Mouse (Mus musculus) kidney, embryonic 15.5 days (tissue): ENCODE measurements around the gene Dffb. TPM values are rescaled to one million over a fixed set of nuclear protein-coding genes. Genes with fewer than 3 reads are reported as not detected.
"Not testable (repeated sequence)": the region's sequence is repeated elsewhere in the genome, so short reads cannot be mapped to it uniquely, and the experiment has no call there.

Source experiments
- ATAC-seq: fragments of 200-750 bp; cut with Nextera tagmentation; replicated peaks from 2 replicates; pipeline ENCODE4 v1.8.0; 2017; ENCODE audit warnings: moderate TSS enrichment; ENCODE audit not compliant: low FRiP score
- H3K27ac ChIP-seq: fragments of 300-500 bp; sonication (generic); 2 replicates; pipeline ENCODE4 v1.5.1; 2015; ENCODE audit warnings: mild to moderate bottlenecking, inconsistent platforms
- H3K27me3 ChIP-seq: fragments of 300-500 bp; sonication (generic); 2 replicates; pipeline ENCODE4 v1.6.1; 2015; ENCODE audit warnings: inconsistent platforms
- H3K36me3 ChIP-seq: fragments of 300-500 bp; sonication (generic); 2 replicates; pipeline ENCODE4 v1.6.1; 2015; ENCODE audit warnings: inconsistent platforms
- H3K4me1 ChIP-seq: fragments of 300-500 bp; sonication (generic); 2 replicates; pipeline ENCODE4 v1.6.1; 2015; ENCODE audit warnings: inconsistent platforms
- H3K4me2 ChIP-seq: fragments of 300-500 bp; sonication (generic); 2 replicates; pipeline ENCODE4 v1.6.1; 2015; ENCODE audit warnings: moderate library complexity, mild to moderate bottlenecking, inconsistent platforms
- H3K4me3 ChIP-seq: fragments of 300-500 bp; sonication (generic); replicated peaks from 2 replicates; pipeline ENCODE4 v1.5.1; 2015; ENCODE audit warnings: mild to moderate bottlenecking, inconsistent platforms
- H3K9ac ChIP-seq: fragments of 300-500 bp; sonication (generic); 2 replicates; pipeline ENCODE4 v1.6.1; 2015; ENCODE audit warnings: mild to moderate bottlenecking, inconsistent platforms
- H3K9me3 ChIP-seq: fragments of 300-500 bp; sonication (generic); replicated peaks from 2 replicates; pipeline ENCODE4 v1.6.1; 2016; ENCODE audit warnings: inconsistent platforms
- WGBS: fragments of 180-500 bp; shearing (Covaris S2); methylation state at CpG from one replicate; pipeline ENCODE4 v1.1.7; 2015; ENCODE audit warnings: mixed read lengths; 5-methylcytosine and 5-hydroxymethylcytosine counted together
- polyA plus RNA-seq: library from polyadenylated mRNA; unstranded; fragments of >200 nt; fragmentation: Nextera tagmentation; extraction: Ambion mirVana; gene quantifications from 2 replicates; pipeline ENCODE4 v1.2.1, GENCODE M21; 2015

The Dffb gene
- polyA plus RNA-seq, 1 experiment from 2014 or later: 13.8 TPM

DNA sequence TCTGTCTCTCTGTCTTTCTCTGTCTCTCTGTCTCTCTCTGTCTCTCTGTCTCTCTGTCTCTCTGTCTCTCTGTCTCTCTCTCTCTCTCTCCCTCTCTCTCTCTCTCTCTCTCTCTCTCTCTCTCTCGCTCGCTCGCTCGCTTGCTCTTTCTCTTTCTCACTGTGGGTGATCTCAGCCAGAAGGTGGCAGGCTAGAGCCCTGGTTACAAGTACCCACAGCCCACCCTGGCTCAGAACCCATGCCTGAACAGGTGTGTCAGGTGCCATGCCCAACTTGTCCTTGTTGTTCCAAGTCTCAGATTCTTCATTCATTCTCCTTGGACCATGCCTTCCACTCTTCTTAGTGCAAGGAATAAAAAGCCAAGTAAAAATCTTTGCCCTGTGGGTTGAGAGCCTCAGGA is 52.8 kb downstream of the Dffb start:
- ATAC-seq, H3K4me2 ChIP-seq, H3K27ac ChIP-seq, H3K9ac ChIP-seq, H3K4me3 ChIP-seq, H3K27me3 ChIP-seq, H3K4me1 ChIP-seq, H3K9me3 ChIP-seq, H3K36me3 ChIP-seq: not testable (repeated sequence)
- 44% methylated on average over 4 of the region's 4 CpGs for WGBS

DNA sequence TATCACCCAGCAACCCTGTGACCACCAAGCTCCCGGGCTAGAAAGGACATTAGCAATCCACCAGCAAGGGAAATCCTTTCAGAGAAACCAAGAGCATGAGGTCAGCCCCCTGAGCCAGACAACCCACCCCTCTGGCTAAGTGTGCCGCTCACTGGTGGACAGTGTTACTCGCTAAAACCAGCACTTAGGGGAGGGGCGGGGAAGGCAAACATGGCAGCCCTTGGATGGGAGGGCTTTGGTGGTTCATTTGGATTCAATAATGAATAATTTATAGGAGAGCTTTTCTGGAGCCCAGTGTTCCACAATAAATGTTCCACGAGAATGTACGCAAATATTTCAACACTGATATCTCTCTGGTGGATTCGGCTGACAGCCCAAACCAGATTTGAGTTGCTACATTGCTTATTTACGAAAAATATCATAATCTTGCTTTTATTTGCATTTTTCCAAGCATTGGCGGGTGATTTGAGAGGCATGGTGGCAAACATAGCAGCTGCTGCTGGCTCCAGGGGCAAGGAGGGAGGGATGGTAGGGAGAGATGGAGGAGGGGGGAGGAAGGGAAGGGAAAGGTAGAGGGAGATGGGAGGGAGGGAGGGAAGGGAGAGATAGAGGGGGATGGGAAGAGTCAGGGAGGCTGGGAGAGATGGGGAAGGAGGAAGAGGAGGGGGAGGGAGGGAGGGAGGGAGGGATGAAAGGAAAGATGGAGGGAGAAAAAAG is 54.3 kb downstream of the Dffb start:
- Histone ChIP-seq H3K9me3 (no peaks in the 10 kb centered on the region), H3K27me3 (no peaks in the 10 kb centered on the region), H3K4me2 (no peak overlapping the region), H3K36me3 (no peaks in the 10 kb centered on the region), H3K27ac (no peak overlapping the region), H3K4me3 (no peak overlapping the region), H3K9ac (no peak overlapping the region), H3K4me1 (no peaks in the 10 kb centered on the region)
- WGBS: 69% methylated on average over 9 of the region's 9 CpGs
- ATAC-seq: no peak

GRCm38 (mm10) chr4:153917773-153918500 is 57.0 kb downstream of the Dffb start:
- no peak for ATAC-seq
- no peak overlapping the region for H3K4me3 ChIP-seq
- 61% methylated on average over 8 of the region's 8 CpGs for WGBS
- no peaks in the 10 kb centered on the region for H3K9me3 ChIP-seq
- H3K36me3 ChIP-seq: no peaks in the 10 kb centered on the region
- H3K9ac ChIP-seq: no peak overlapping the region
- H3K27me3 ChIP-seq: no peaks in the 10 kb centered on the region
- H3K27ac ChIP-seq: no peak overlapping the region
- H3K4me2 ChIP-seq: no peak overlapping the region
- H3K4me1 ChIP-seq: no peaks in the 10 kb centered on the region

Other genes starting within 250 kb of the Dffb start
- gene A430005L14Rik, start 17.9 kb downstream of the Dffb start, polyA plus RNA-seq: 88.3 and 98.0 TPM in 2 replicates
- 15.8 and 16.7 TPM in 2 replicates for gene Cep104, start 68 bp upstream of the Dffb start, polyA plus RNA-seq
- gene Lrrc47, start 36.6 kb upstream of the Dffb start, polyA plus RNA-seq: 21.9 and 23.0 TPM in 2 replicates
- 51.8 and 61.1 TPM in 2 replicates for gene Smim1, start 51.1 kb upstream of the Dffb start, polyA plus RNA-seq
- 0.08 and 0.17 TPM in 2 replicates for gene Ccdc27, start 67.6 kb upstream of the Dffb start, polyA plus RNA-seq
- gene Trp73, start 165.1 kb upstream of the Dffb start, polyA plus RNA-seq: 0.23 and 0.31 TPM in 2 replicates
- 39.7 and 42.1 TPM in 2 replicates for gene Wrap73, start 167.2 kb upstream of the Dffb start, polyA plus RNA-seq
- gene Tprgl, start 185.5 kb upstream of the Dffb start, polyA plus RNA-seq: 118 TPM in 2 replicates
- 10.8 and 14.2 TPM in 2 replicates for gene Megf6, start 195.6 kb upstream of the Dffb start, polyA plus RNA-seq